Mouse (Mus musculus) liver, embryonic 14.5 days (tissue): ENCODE results near the gene Hspa4l. TPM values are rescaled to one million over a fixed set of nuclear protein-coding genes. Genes with fewer than 3 reads are reported as not detected.

ENCODE experiments used
- ATAC-seq: fragments of 200-750 bp; cut with Nextera tagmentation; 2 replicates; pipeline ENCODE4 v1.8.0; 2017; ENCODE audit warnings: moderate number of reproducible peaks, mild to moderate bottlenecking, moderate library complexity; ENCODE audit not compliant: insufficient read depth
- DNase-seq, 3 experiments: peaks; one replicate each; pipeline ENCODE4 v3.0.0-alpha.2; 2012 to 2013; ENCODE audit warnings: low read depth in 3 of 3, low spot score in 3 of 3
- H3K27ac ChIP-seq: fragments of 300-500 bp; sonication (generic); 2 replicates; pipeline ENCODE4 v1.5.1; 2014; ENCODE audit warnings: moderate library complexity, mild to moderate bottlenecking, control low read depth, inconsistent platforms
- H3K27me3 ChIP-seq: fragments of 300-500 bp; sonication (generic); 2 replicates; pipeline ENCODE4 v1.6.1; 2014; ENCODE audit warnings: mild to moderate bottlenecking, low read length, moderate library complexity; ENCODE audit not compliant: control insufficient read depth, insufficient read depth
- H3K36me3 ChIP-seq: fragments of 300-500 bp; sonication (generic); replicated peaks from 2 replicates; pipeline ENCODE4 v1.6.1; 2014; ENCODE audit warnings: low read depth; ENCODE audit not compliant: control insufficient read depth, insufficient read depth
- H3K4me1 ChIP-seq, 2 experiments: fragments of 200-500 bp in 1 of 2; fragments of 300-500 bp in 1 of 2; sonication (generic) in 1 of 2; replicated peaks; 2 replicates each; pipeline ENCODE4 v1.6.1; 2012 to 2014; ENCODE audit warnings: antibody characterized with exemption in 1 of 2, inconsistent platforms in 1 of 2, low read length in 1 of 2; ENCODE audit not compliant: control insufficient read depth in 2 of 2, insufficient read depth in 2 of 2
- H3K4me2 ChIP-seq: fragments of 300-500 bp; sonication (generic); 2 replicates; pipeline ENCODE4 v1.6.1; 2014; ENCODE audit warnings: low read depth, mild to moderate bottlenecking, control low read depth, moderate library complexity
- H3K4me3 ChIP-seq, 2 experiments: fragments of 200-500 bp in 1 of 2; fragments of 300-500 bp in 1 of 2; sonication (generic) in 1 of 2; 2 replicates each; pipeline ENCODE4 v1.5.1; 2012 to 2014; ENCODE audit warnings: low read depth in 2 of 2, low read length in 2 of 2, mild to moderate bottlenecking in 2 of 2, control low read depth in 1 of 2, inconsistent platforms in 1 of 2, moderate library complexity in 1 of 2; ENCODE audit not compliant: insufficient read depth in 1 of 2
- H3K9ac ChIP-seq: fragments of 300-500 bp; sonication (generic); replicated peaks from 2 replicates; pipeline ENCODE4 v1.6.1; 2014; ENCODE audit warnings: mild to moderate bottlenecking, control low read depth, moderate library complexity
- H3K9me3 ChIP-seq: fragments of 300-500 bp; sonication (generic); 2 replicates; pipeline ENCODE4 v1.6.1; 2016; ENCODE audit warnings: low read length, mixed read lengths; ENCODE audit not compliant: control insufficient read depth
- CTCF ChIP-seq: IDR thresholded peaks from 2 replicates; pipeline ENCODE4 v1.5.1; 2016; ENCODE audit warnings: antibody characterized with exemption, low read depth, control low read depth
- EP300 ChIP-seq: IDR thresholded peaks from 2 replicates; pipeline ENCODE4 v1.6.1; 2016; ENCODE audit warnings: antibody characterized with exemption, low read depth
- WGBS: fragments of 180-500 bp; shearing (Covaris S2); extraction: QIAGEN DNeasy Blood & Tissue Kit; methylation state at CpG from one replicate; pipeline ENCODE4 v1.1.7; 2014; ENCODE audit not compliant: insufficient replicate concordance; 5-methylcytosine and 5-hydroxymethylcytosine counted together
- polyA plus RNA-seq, 2 experiments: library from polyadenylated mRNA; depleted of rRNA in 1 of 2; stranded (reverse) in 1 of 2; unstranded in 1 of 2; fragments of >200 nt; fragmentation: Nextera tagmentation in 1 of 2; extraction: Ambion mirVana in 1 of 2; gene quantifications; 2 replicates each; pipeline versions ENCODE4 v1.2.1 to v1.2.3; 2012 to 2014

The Hspa4l gene
- polyA plus RNA-seq (2012; rRNA removed) = 2.4 and 4.3 TPM in 2 replicates
- polyA plus RNA-seq (2014; fragmentation: Nextera tagmentation; extraction: Ambion mirVana) = 15.7 and 18.4 TPM in 2 replicates

DNA sequence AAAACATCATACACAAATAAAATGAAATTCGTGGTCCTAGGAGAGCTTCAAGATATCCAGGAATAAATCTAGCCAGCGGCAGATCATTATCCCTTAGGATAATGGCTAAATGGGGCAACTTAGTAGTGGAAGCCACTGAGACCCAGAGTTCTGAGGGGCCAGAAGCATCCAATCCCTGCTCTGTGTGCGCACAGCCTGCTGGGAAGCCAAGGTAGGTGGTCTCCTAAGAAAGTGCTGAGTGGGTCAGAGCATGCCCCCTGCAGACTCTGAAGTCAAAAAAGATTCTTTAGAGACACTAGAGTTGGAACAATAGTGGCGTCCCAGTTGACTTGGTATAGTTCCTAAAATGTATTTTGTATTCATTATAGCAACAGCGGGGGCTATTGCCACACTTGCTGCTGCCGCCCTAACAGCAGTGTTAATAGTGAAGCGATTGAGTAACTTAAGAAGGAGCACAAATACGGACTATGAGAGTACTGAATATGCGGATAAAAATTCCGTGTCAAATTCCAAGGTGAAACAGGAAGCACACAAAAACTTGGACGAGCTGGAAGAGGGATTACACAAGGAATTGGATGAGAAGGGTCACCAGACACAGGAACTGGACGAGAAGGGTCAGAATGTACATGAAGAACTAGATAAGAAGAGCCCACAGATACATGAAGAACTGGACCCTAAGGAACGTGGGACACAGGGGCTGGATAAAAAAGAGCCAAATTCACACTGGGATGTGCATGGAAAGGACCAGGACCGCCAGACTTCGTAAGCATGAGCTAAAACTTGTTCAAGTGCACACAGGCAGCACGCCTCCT lies at the start of gene Hspa4l:
TSS of gene Hspa4l (plus strand) at position 472 of the 812 bp plus-strand sequence.
- Histone ChIP-seq H3K27me3 (no peaks in the 10 kb centered on the region), H3K27ac (peak within 1 kb of the TSS; percentile 86), H3K9me3 (no peaks in the 10 kb centered on the region), H3K4me1 (peaks cover 6 to 11% of the 10 kb centered on the region in 2 experiments), H3K4me3 (peak within 1 kb of the TSS; percentile 87 to 94), H3K9ac (peak within 1 kb of the TSS; percentile 97), H3K4me2 (peak within 1 kb of the TSS; percentile 92), H3K36me3 (no peaks in the 10 kb centered on the region)
- ATAC-seq (no peak), DNase-seq (peak in 1 of 3 experiments; percentile 6)
- TF ChIP-seq EP300 (no peak), CTCF (no peak)
- WGBS = 27% methylated on average over 16 of the region's 16 CpGs

DNA sequence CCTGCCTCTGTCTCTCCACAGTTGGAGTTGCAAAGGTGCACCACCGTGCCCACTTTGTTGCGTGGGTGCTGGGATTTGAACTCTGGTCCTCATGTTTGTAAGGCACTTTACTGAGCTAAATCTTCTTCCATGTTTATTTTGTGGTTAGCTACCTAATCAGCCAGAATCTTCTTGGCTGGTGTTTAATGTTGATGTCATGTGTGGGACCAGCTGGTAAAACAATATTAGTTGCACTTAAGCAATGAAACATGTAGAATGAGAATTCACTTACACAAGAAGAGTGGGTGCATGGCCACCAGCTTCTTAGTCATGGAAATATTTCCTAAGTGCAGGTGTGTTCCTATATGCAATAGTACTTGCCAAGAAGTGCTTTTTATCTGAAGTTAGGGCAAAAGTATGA lies 49.1 kb upstream of the Hspa4l start:
- H3K4me1 ChIP-seq = peaks cover 0 to 6% of the 10 kb centered on the region in 2 experiments; a peak in 1 of 4 replicates
- WGBS = 77% methylated on average over 2 of the region's 2 CpGs
- H3K4me2 ChIP-seq = no peak overlapping the region
- DNase-seq (no peak), ATAC-seq (no peak)
- no peak overlapping the region for H3K9ac ChIP-seq
- no peak overlapping the region for H3K4me3 ChIP-seq
- no peaks in the 10 kb centered on the region for H3K9me3 ChIP-seq
- TF ChIP-seq EP300 = no peak
- no peak for TF ChIP-seq CTCF
- H3K27ac ChIP-seq = no peak overlapping the region
- no peaks in the 10 kb centered on the region for H3K27me3 ChIP-seq
- H3K36me3 ChIP-seq = no peaks in the 10 kb centered on the region

DNA sequence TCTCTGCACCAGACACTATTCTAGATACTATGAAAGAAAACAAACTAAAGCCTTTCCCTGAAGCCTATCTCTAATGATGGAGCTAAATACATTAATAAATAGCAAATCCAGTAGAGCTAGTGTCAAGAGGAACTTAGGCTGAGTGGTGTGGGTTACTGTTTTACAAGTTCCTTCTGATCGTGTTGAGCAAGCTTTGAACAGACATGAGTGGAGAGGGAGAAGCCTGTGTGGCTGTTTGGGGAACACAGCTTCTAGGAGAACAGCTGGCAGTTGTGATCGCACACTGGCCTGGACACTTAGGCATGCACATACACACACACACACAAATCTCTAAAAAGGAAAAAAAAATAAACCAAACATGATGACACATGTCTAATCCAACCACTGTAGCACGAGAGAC lies 45.5 kb upstream of the Hspa4l start:
- Histone ChIP-seq H3K4me2 (no peak overlapping the region), H3K4me1 (peaks cover 0 to 9% of the 10 kb centered on the region in 2 experiments; a peak in 1 of 4 replicates), H3K9me3 (no peaks in the 10 kb centered on the region), H3K27me3 (no peaks in the 10 kb centered on the region), H3K4me3 (no peak overlapping the region), H3K9ac (no peak overlapping the region), H3K27ac (no peak overlapping the region), H3K36me3 (no peaks in the 10 kb centered on the region)
- WGBS = 46% methylated on average over 3 of the region's 3 CpGs
- DNase-seq (no peak), ATAC-seq (no peak)
- TF ChIP-seq EP300 = no peak

DNA sequence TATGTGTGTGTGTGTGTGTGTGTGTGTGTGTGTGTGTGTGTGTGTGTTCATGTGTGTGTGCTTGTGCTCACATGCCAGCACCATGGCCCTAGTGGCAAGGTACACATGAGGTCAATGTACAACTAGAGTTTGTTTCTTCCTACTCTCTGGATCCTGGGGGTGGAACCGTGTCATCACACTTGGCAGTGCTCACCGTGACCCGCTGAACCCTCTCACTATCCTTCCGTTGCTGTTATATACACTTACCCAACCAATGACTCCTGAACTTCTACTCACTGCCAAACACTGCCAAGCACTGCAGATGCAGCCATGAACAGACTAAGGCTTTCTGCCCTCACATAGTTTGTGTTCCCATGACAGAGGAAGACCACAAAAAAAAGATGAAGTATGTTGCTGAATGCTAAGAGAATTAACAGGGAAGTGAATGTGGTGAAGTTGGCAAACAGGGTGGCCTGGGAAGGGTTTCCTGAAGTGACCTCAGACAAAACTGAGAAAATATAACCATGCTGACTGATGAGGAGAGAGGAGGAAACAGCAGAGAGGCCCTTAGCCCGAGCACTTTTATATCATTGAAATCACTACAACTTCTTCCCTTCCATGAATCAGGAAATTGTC lies 39.4 kb upstream of the Hspa4l start:
- no peaks in the 10 kb centered on the region for H3K36me3 ChIP-seq
- no peaks in the 10 kb centered on the region for H3K9me3 ChIP-seq
- whole genome bisulfite sequencing = 52% methylated on average over 5 of the region's 5 CpGs
- H3K27me3 ChIP-seq = no peaks in the 10 kb centered on the region
- no peak overlapping the region for H3K4me2 ChIP-seq
- H3K4me1 ChIP-seq = peaks cover 0 to 7% of the 10 kb centered on the region in 2 experiments; a peak in 2 of 4 replicates
- H3K27ac ChIP-seq = no peak overlapping the region
- TF ChIP-seq CTCF (no peak), EP300 (no peak)
- ATAC-seq = 0 out of 2 replicates have a peak, but pooled peaks have one; percentile 31
- H3K9ac ChIP-seq = no peak overlapping the region
- no peak for DNase-seq
- H3K4me3 ChIP-seq = no peak overlapping the region

DNA sequence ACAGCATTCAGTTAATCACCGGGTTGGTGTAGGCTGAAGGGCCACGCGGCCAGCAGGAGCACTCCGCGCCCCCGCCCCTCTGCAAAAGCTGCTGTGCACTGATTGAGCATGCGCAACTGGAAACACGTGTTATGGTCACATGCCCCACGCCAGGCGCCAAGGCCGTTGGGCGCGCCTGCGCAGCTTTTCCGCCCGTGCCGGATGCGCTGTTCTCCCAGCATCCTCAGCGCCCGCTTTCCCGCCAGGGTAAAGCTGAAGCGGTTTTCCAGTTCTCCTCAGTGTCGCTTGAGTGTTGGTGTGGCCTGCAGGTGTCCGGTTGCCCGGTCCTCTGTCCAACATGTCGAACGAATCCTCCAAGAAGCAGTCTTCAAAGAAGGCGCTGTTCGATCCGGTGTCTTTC lies 35.6 kb upstream of the Hspa4l start, which contains the start of gene Slc25a31:
TSS of gene Slc25a31 (plus strand) at position 201 of the 400 bp plus-strand sequence.
- WGBS = 86% methylated on average over 30 of the region's 30 CpGs
- no peak for ATAC-seq
- no peak within 1 kb of the TSS for H3K4me2 ChIP-seq
- peaks cover 0 to 4% of the 10 kb centered on the region in 2 experiments; a peak in 1 of 4 replicates for H3K4me1 ChIP-seq
- no peaks in the 10 kb centered on the region for H3K36me3 ChIP-seq
- no peaks in the 10 kb centered on the region for H3K27me3 ChIP-seq
- TF ChIP-seq EP300 (no peak), CTCF (no peak)
- no peak within 1 kb of the TSS for H3K9ac ChIP-seq
- H3K4me3 ChIP-seq = no peak within 1 kb of the TSS
- DNase-seq = no peak
- no peaks in the 10 kb centered on the region for H3K9me3 ChIP-seq
- no peak within 1 kb of the TSS for H3K27ac ChIP-seq
